Mouse (Mus musculus) CH12.LX (cell line): ENCODE results near the gene Dscaml1. TPM values are rescaled to one million over a fixed set of nuclear protein-coding genes. Genes with fewer than 3 reads are reported as not detected.

ENCODE experiments used
- DNase-seq: peaks from one replicate; pipeline ENCODE4 v3.0.0-alpha.2; 2013; ENCODE audit errors: extremely low read depth
- H3K27ac ChIP-seq: 2 replicates; pipeline ENCODE4 v1.5.1; 2012; ENCODE audit warnings: low read depth, mild to moderate bottlenecking, control low read depth, moderate library complexity; ENCODE audit not compliant: insufficient read depth
- H3K27me3 ChIP-seq: replicated peaks from 2 replicates; pipeline ENCODE3; 2012; ENCODE audit warnings: inconsistent platforms
- H3K36me3 ChIP-seq, 2 experiments: replicated peaks in 1 of 2; 2 replicates each; pipeline versions ENCODE3 to v1.6.1; 2012; ENCODE audit warnings: inconsistent platforms in 1 of 2, low read length in 1 of 2, mild to moderate bottlenecking in 1 of 2, mixed read lengths in 1 of 2, moderate library complexity in 1 of 2; ENCODE audit not compliant: control insufficient read depth in 1 of 2, insufficient read depth in 1 of 2
- H3K4me1 ChIP-seq, 2 experiments: 2 replicates each; pipeline ENCODE4 v1.6.1; 2012; ENCODE audit warnings: inconsistent platforms in 1 of 2, moderate library complexity in 1 of 2; ENCODE audit not compliant: insufficient read depth in 2 of 2, control insufficient read depth in 1 of 2
- H3K4me2 ChIP-seq: 2 replicates; pipeline ENCODE4 v1.6.1; 2012; ENCODE audit warnings: low read depth, mild to moderate bottlenecking, control low read depth; ENCODE audit not compliant: poor library complexity, insufficient read depth, severe bottlenecking
- H3K4me3 ChIP-seq, 3 experiments: fragments of 150-350 bp in 1 of 3; sonication (generic) in 1 of 3; replicated peaks in 1 of 3; 2 replicates each; pipeline versions ENCODE3 to v1.5.1; 2011 to 2012; ENCODE audit warnings: low read depth in 2 of 3, low read length in 2 of 3, mild to moderate bottlenecking in 2 of 3, moderate library complexity in 2 of 3, control low read depth in 1 of 3, improper control_type of control experiment in 1 of 3, inconsistent platforms in 1 of 3, mixed read lengths in 1 of 3; ENCODE audit not compliant: poor library complexity in 1 of 3
- H3K79me2 ChIP-seq: replicated peaks from 2 replicates; pipeline ENCODE4 v1.6.1; 2012; ENCODE audit warnings: mild to moderate bottlenecking, moderate library complexity; ENCODE audit not compliant: control insufficient read depth, poor library complexity, insufficient read depth, severe bottlenecking; ENCODE audit errors: extremely low read depth
- H3K9ac ChIP-seq: 2 replicates; pipeline ENCODE4 v1.6.1; 2012; ENCODE audit warnings: low read depth, mild to moderate bottlenecking, control low read depth, moderate library complexity; ENCODE audit not compliant: insufficient read depth
- H3K9me3 ChIP-seq: replicated peaks from 2 replicates; pipeline ENCODE3; 2012; ENCODE audit warnings: low read length, inconsistent platforms, mixed read lengths
- BHLHE40 ChIP-seq: IDR thresholded peaks from 2 replicates; pipeline ENCODE4 v1.6.1; 2011; ENCODE audit warnings: mild to moderate bottlenecking, low read depth, low read length, improper control_type of control experiment
- CHD2 ChIP-seq: IDR thresholded peaks from 2 replicates; pipeline ENCODE4 v1.6.1; 2011; ENCODE audit warnings: low read length, improper control_type of control experiment
- E2F4 ChIP-seq: IDR thresholded peaks from 2 replicates; pipeline ENCODE4 v1.6.1; 2011; ENCODE audit warnings: low read depth, low read length, improper control_type of control experiment; ENCODE audit not compliant: insufficient replicate concordance
- EP300 ChIP-seq: IDR thresholded peaks from 2 replicates; pipeline ENCODE4 v1.6.1; 2011; ENCODE audit warnings: low read length, improper control_type of control experiment
- ETS1 ChIP-seq: conservative IDR thresholded peaks from 2 replicates; pipeline ENCODE4 v1.6.1; 2012; ENCODE audit warnings: low read depth, mild to moderate bottlenecking, inconsistent platforms, low read length, improper control_type of control experiment, moderate library complexity
- HCFC1 ChIP-seq: IDR thresholded peaks from 2 replicates; pipeline ENCODE4 v1.6.1; 2012; ENCODE audit warnings: low read depth, mild to moderate bottlenecking, inconsistent platforms, low read length, improper control_type of control experiment
- IRF4 ChIP-seq: IDR thresholded peaks from 2 replicates; pipeline ENCODE4 v1.6.1; 2014; ENCODE audit warnings: low read depth, mild to moderate bottlenecking, inconsistent platforms, low read length, improper control_type of control experiment
- JUND ChIP-seq: conservative IDR thresholded peaks from 2 replicates; pipeline ENCODE4 v1.6.1; 2011; ENCODE audit warnings: low read depth, low read length, improper control_type of control experiment
- KAT2A ChIP-seq: IDR thresholded peaks from 2 replicates; pipeline ENCODE4 v1.6.1; 2012; ENCODE audit warnings: low read length, improper control_type of control experiment, inconsistent platforms; ENCODE audit not compliant: insufficient replicate concordance
- MAZ ChIP-seq: IDR thresholded peaks from 2 replicates; pipeline ENCODE4 v1.6.1; 2012; ENCODE audit warnings: low read depth, mild to moderate bottlenecking, inconsistent platforms, low read length, improper control_type of control experiment, moderate library complexity
- MXI1 ChIP-seq: IDR thresholded peaks from 2 replicates; pipeline ENCODE4 v1.6.1; 2011; ENCODE audit warnings: mild to moderate bottlenecking, low read depth, low read length, improper control_type of control experiment
- MYC ChIP-seq: IDR thresholded peaks from 2 replicates; pipeline ENCODE4 v1.6.1; 2011; ENCODE audit warnings: low read depth, mild to moderate bottlenecking, improper control_type of control experiment, low read length
- NELFE ChIP-seq: IDR thresholded peaks from 2 replicates; pipeline ENCODE4 v1.6.1; 2011; ENCODE audit warnings: low read depth, low read length, improper control_type of control experiment
- NRF1 ChIP-seq: IDR thresholded peaks from 2 replicates; pipeline ENCODE4 v1.6.1; 2014; ENCODE audit warnings: low read depth, mild to moderate bottlenecking, inconsistent platforms, low read length, improper control_type of control experiment, moderate library complexity
- POLR2A ChIP-seq: IDR thresholded peaks from 2 replicates; pipeline ENCODE4 v1.6.1; 2011; ENCODE audit warnings: low read depth, mild to moderate bottlenecking, improper control_type of control experiment, low read length
- POLR2AphosphoS2 ChIP-seq: IDR thresholded peaks from 2 replicates; pipeline ENCODE4 v1.6.1; 2011; ENCODE audit warnings: low read depth, low read length, improper control_type of control experiment
- RAD21 ChIP-seq: IDR thresholded peaks from 2 replicates; pipeline ENCODE4 v1.6.1; 2011; ENCODE audit warnings: low read depth, mild to moderate bottlenecking, low read length, improper control_type of control experiment, moderate library complexity
- RCOR1 ChIP-seq: conservative IDR thresholded peaks from 2 replicates; pipeline ENCODE4 v1.6.1; 2012; ENCODE audit warnings: low read depth, mild to moderate bottlenecking, inconsistent platforms, low read length, improper control_type of control experiment
- SMC3 ChIP-seq: IDR thresholded peaks from 2 replicates; pipeline ENCODE4 v1.6.1; 2011; ENCODE audit warnings: low read depth, low read length, improper control_type of control experiment
- TBP ChIP-seq: conservative IDR thresholded peaks from 2 replicates; pipeline ENCODE4 v1.6.1; 2011; ENCODE audit warnings: low read depth, low read length, improper control_type of control experiment
- TCF12 ChIP-seq: IDR thresholded peaks from 2 replicates; pipeline ENCODE4 v1.6.1; 2014; ENCODE audit warnings: low read depth, mild to moderate bottlenecking, inconsistent platforms, low read length, improper control_type of control experiment
- UBTF ChIP-seq: IDR thresholded peaks from 2 replicates; pipeline ENCODE4 v1.6.1; 2012; ENCODE audit warnings: low read depth, mild to moderate bottlenecking, inconsistent platforms, low read length, improper control_type of control experiment, moderate library complexity
- USF1 ChIP-seq: IDR thresholded peaks from 2 replicates; pipeline ENCODE4 v1.6.1; 2014; ENCODE audit warnings: low read depth, mild to moderate bottlenecking, inconsistent platforms, low read length, improper control_type of control experiment
- USF2 ChIP-seq: conservative IDR thresholded peaks from 2 replicates; pipeline ENCODE4 v1.6.1; 2011; ENCODE audit warnings: low read depth, low read length, improper control_type of control experiment
- ZC3H11A ChIP-seq: IDR thresholded peaks from 2 replicates; pipeline ENCODE4 v1.6.1; 2012; ENCODE audit warnings: low read depth, mild to moderate bottlenecking, inconsistent platforms, low read length, improper control_type of control experiment
- ZMIZ1 ChIP-seq: IDR thresholded peaks from 2 replicates; pipeline ENCODE4 v1.6.1; 2012; ENCODE audit warnings: low read depth, mild to moderate bottlenecking, inconsistent platforms, low read length, improper control_type of control experiment
- dilution Hi-C: fragments of 300-500 bp; cut with MboI; formaldehyde crosslinking; loops from 2 replicates; pipeline ENCODE4 v1.14.3; 2020; ENCODE audit warnings: low sequenced_read_pairs; ENCODE audit not compliant: extremely low pct_unique_long_range_greater_than_20kb, extremely low pct_ligation_motif_present
- in situ Hi-C: fragments of 300-500 bp; cut with MboI; formaldehyde crosslinking; loops from 3 replicates; pipeline ENCODE4 v1.14.3; 2019; ENCODE audit warnings: low sequenced_read_pairs, low pct_ligation_motif_present, low pct_unique_long_range_greater_than_20kb, mixed read lengths
- polyA plus RNA-seq: library from polyadenylated mRNA; unstranded; fragments of >175 nt; gene quantifications from 2 replicates; pipeline ENCODE4 v1.2.1, GENCODE M21; 2012; ENCODE audit warnings: low read depth; ENCODE audit not compliant: insufficient read length
- total RNA-seq, 2 experiments: library from RNA; depleted of rRNA; stranded (reverse); fragments of 300-350 nt in 1 of 2; fragments of >200 nt in 1 of 2; gene quantifications; 2 replicates each; pipeline ENCODE4 v1.2.3; 2012 to 2014

Dscaml1 gene
- total and polyA plus RNA-seq, 3 experiments = not detected

DNA sequence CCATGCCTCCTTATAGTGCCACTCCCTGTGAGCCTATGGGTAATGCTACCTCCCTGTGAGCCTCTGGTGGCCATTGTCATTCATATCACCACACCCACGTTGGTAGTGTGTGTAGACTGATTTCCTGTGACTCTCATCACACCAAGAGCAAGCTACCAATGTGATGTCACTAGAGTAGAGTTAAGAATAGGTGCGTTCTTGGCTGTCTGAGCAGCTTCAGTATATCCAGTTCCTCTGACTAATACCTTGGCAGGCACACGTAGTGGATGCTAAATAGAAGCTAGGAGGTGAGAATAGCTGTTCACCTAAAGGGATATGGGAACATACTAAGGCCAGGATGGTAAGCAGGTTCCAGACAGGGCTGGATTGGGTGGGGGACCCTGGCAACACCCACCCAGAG lies 143.3 kb downstream of the Dscaml1 start:
- dilution Hi-C loops = no loop called here

DNA sequence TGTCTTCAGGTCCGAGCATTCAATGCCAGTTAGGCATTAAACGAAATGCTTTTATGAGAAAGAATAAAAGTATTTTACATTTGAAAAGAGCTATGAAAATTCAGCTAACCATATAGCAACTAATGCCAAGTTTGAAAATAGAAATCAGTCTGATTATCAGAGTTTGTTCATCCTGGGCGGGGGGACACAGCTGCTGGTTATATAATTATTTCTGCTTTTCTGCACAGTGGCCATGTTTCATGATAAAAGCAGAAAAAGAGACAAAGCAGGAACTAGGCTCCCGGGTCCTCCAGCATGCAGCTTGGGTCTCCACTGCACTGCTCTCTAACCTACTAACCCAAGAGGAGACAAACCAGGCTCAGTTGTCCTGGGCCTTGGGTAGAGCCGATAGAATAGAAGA lies 143.9 kb downstream of the Dscaml1 start:
- no peak overlapping the region for H3K9ac ChIP-seq

More for the DNA sequence above, 143.3 kb downstream of the Dscaml1 start:
- no peak overlapping the region for H3K9ac ChIP-seq
- H3K4me3 ChIP-seq = no peak overlapping the region
- H3K4me2 ChIP-seq = no peak overlapping the region
- no peaks in the 10 kb centered on the region for H3K79me2 ChIP-seq
- no peaks in the 10 kb centered on the region for H3K4me1 ChIP-seq
- in situ Hi-C loops = no loop called here
- H3K36me3 ChIP-seq = no peaks in the 10 kb centered on the region
- no peak overlapping the region for H3K27ac ChIP-seq
- peaks cover 38% of the 10 kb centered on the region for H3K27me3 ChIP-seq
- no peaks in the 10 kb centered on the region for H3K9me3 ChIP-seq
- no peak for TF ChIP-seq NELFE
- no peak for TF ChIP-seq USF1
- no peak for TF ChIP-seq CHD2
- TF ChIP-seq POLR2A = no peak
- TF ChIP-seq KAT2A = no peak
- no peak for TF ChIP-seq NRF1
- TF ChIP-seq EP300 = no peak
- no peak for TF ChIP-seq UBTF
- no peak for TF ChIP-seq HCFC1
- no peak for TF ChIP-seq IRF4
- TF ChIP-seq MXI1 = no peak
- no peak for TF ChIP-seq TCF12
- no peak for TF ChIP-seq SMC3
- TF ChIP-seq USF2 = no peak
- no peak for TF ChIP-seq ETS1
- TF ChIP-seq ZC3H11A = no peak
- DNase-seq = no peak

More for the DNA sequence above, 143.9 kb downstream of the Dscaml1 start:
- Histone ChIP-seq H3K27me3 (peaks cover 36% of the 10 kb centered on the region), H3K36me3 (no peaks in the 10 kb centered on the region), H3K79me2 (no peaks in the 10 kb centered on the region), H3K27ac (no peak overlapping the region), H3K4me3 (no peak overlapping the region), H3K4me2 (no peak overlapping the region), H3K4me1 (no peaks in the 10 kb centered on the region), H3K9me3 (no peaks in the 10 kb centered on the region)
- DNase-seq = no peak
- dilution Hi-C loops (no loop called here), in situ Hi-C loops (no loop called here)
- TF ChIP-seq IRF4 = no peak
- TF ChIP-seq USF1 = no peak
- no peak for TF ChIP-seq JUND
- TF ChIP-seq TBP = no peak
- no peak for TF ChIP-seq TCF12
- no peak for TF ChIP-seq RAD21
- TF ChIP-seq MAZ = no peak
- no peak for TF ChIP-seq POLR2A
- no peak for TF ChIP-seq BHLHE40
- TF ChIP-seq MYC = no peak
- no peak for TF ChIP-seq ZMIZ1
- no peak for TF ChIP-seq ETS1
- TF ChIP-seq MXI1 = no peak
- TF ChIP-seq E2F4 = no peak
- TF ChIP-seq KAT2A = no peak
- no peak for TF ChIP-seq POLR2AphosphoS2
- no peak for TF ChIP-seq RCOR1
- TF ChIP-seq NRF1 = no peak
- TF ChIP-seq SMC3 = no peak
